Comparison of ENCODE assay signal across 8 mouse cellular contexts in the genomic region with DNA sequence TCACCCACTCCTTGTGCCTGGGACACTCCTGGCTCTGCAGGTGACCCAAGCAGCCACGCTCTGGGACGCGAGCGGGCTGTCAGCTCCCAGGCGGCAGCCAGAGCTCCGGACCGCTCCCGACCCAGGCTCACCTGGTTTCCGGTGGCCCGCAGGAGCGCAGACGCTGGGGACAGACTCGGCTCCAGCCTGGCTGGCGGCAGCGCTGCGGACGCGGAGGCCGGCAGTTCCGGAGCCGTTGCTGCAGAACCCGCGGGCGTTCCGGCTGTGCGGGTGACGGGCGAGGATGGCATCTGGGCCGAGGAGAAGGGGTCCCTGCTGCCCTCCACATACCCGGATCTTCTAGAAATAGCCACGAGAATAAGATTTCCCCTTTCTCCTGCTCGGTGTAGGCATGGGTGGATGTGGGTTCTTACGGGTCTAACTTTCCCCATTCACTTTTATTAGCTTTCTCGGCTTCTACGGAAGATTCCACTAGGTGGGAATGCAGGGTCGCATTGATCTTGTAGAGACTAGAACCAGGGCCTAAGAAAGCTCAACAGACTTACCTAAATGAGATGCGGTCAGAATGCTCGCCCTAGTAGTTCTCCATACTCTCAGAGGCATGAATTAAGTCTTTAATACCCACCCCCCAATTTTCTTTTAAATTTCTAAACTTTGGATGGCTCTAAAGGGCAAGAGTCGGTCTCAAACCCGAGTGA. TPM values are rescaled to one million over a fixed set of nuclear protein-coding genes. Genes with fewer than 3 reads are reported as not detected.
DNase-seq lines count a peak whose midpoint lies in the region; ATAC-seq and TF ChIP-seq lines count a peak whose summit lies in the region.

A gene (minus strand): TSS at position 648 of the 698 bp plus-strand sequence.

- H3K36me3 ChIP-seq in embryonic facial prominence, embryonic 14.5 days (ENCODE audit: control insufficient read depth, insufficient read depth, low read length): no peaks in the 10 kb centered on the region
- no peaks in the 10 kb centered on the region; the same call in 1 of the 2 replicates for H3K36me3 ChIP-seq in intestine, embryonic 14.5 days (ENCODE audit: control insufficient read depth, insufficient read depth, low read length)
- peaks cover 3% of the 10 kb centered on the region; the same call in 1 of the 2 replicates for H3K36me3 ChIP-seq in liver, postnatal 0 days (replicated peaks; ENCODE audit: insufficient read depth, low read length)

- 9% methylated on average over 40 of the region's 40 CpGs for WGBS in embryonic facial prominence, embryonic 14.5 days
- whole genome bisulfite sequencing in intestine, embryonic 14.5 days: 9% methylated on average over 40 of the region's 40 CpGs
- WGBS in liver, postnatal 0 days (ENCODE audit: insufficient replicate concordance): 6% methylated on average over 40 of the region's 40 CpGs

- peak within 1 kb of the TSS; percentile 80 for H3K4me3 ChIP-seq in left cerebral cortex, adult 2 months
- peak within 1 kb of the TSS; percentile 99 for H3K4me3 ChIP-seq in embryonic facial prominence, embryonic 14.5 days (ENCODE audit: low read depth, low read length)
- H3K4me3 ChIP-seq in intestine, embryonic 14.5 days (ENCODE audit: low read depth, low read length): peak within 1 kb of the TSS; percentile 99
- peak within 1 kb of the TSS; percentile 88 for H3K4me3 ChIP-seq in liver, postnatal 0 days (ENCODE audit: low read depth, low read length)

- peaks cover 19% of the 10 kb centered on the region for H3K4me1 ChIP-seq in embryonic facial prominence, embryonic 14.5 days (ENCODE audit: control insufficient read depth, insufficient read depth, low read length)
- peaks cover 22% of the 10 kb centered on the region for H3K4me1 ChIP-seq in intestine, embryonic 14.5 days (replicated peaks; ENCODE audit: control insufficient read depth, insufficient read depth, low read length)
- peaks cover 25% of the 10 kb centered on the region for H3K4me1 ChIP-seq in liver, postnatal 0 days (ENCODE audit: insufficient read depth)

- intact Hi-C loops in left cerebral cortex, adult 2 months (cut with DNase I): loop anchor here (2.0 to 5.0 kb wide), 5 partner anchors 48 to 185 kb away; a partner anchor contains a TSS
- intact Hi-C loops in left cerebral cortex, postnatal 4 days (cut with DNase I): loop anchor here (5.0 kb wide), 1 partner anchor 67 kb away; a partner anchor contains a TSS

- no peaks in the 10 kb centered on the region for H3K9me3 ChIP-seq in embryonic facial prominence, embryonic 14.5 days (ENCODE audit: control insufficient read depth, low read length)
- H3K9me3 ChIP-seq in intestine, embryonic 14.5 days (ENCODE audit: control insufficient read depth, low read length): no peaks in the 10 kb centered on the region
- no peaks in the 10 kb centered on the region for H3K9me3 ChIP-seq in liver, postnatal 0 days (ENCODE audit: low read length)

- ATAC-seq in embryonic facial prominence, embryonic 14.5 days (ENCODE audit: low read depth): no peak
- no peak for ATAC-seq in intestine, embryonic 14.5 days (replicated peaks; ENCODE audit: low FRiP score, low TSS enrichment, low read depth)
- ATAC-seq in liver, postnatal 0 days: no peak

- TF ChIP-seq CTCF in left cerebral cortex, adult 2 months (IDR thresholded peaks at IDR 0.05): no peak
- TF ChIP-seq CTCF in liver, postnatal 0 days (IDR thresholded peaks at IDR 0.05; ENCODE audit: low read depth): no peak

- H3K9ac ChIP-seq in embryonic facial prominence, embryonic 14.5 days (ENCODE audit: low read depth, low read length): peak within 1 kb of the TSS; percentile 69
- peak within 1 kb of the TSS; percentile 53 for H3K9ac ChIP-seq in intestine, embryonic 14.5 days (ENCODE audit: low read length)
- H3K9ac ChIP-seq in liver, postnatal 0 days (replicated peaks): peak within 1 kb of the TSS; percentile 78

- H3K27ac ChIP-seq in left cerebral cortex, adult 2 months: peak within 1 kb of the TSS; percentile 95
- no peak within 1 kb of the TSS; the same call in 1 of the 2 replicates for H3K27ac ChIP-seq in embryonic facial prominence, embryonic 14.5 days (replicated peaks; ENCODE audit: low read depth, low read length)
- H3K27ac ChIP-seq in intestine, embryonic 14.5 days (ENCODE audit: low read depth): peak within 1 kb of the TSS; percentile 95
- peak within 1 kb of the TSS; percentile 90 for H3K27ac ChIP-seq in liver, postnatal 0 days (ENCODE audit: low read depth)

- peak; percentile 40 to 68 for DNase-seq in left cerebral cortex, adult 2 months (ENCODE audit: extremely low spot score in 1 of 2, low spot score in 2 of 2)
- DNase-seq in left cerebral cortex, postnatal 4 days: no peak
- peak; percentile 32 for DNase-seq in adrenal gland, postnatal 25 days
- DNase-seq in embryonic facial prominence, embryonic 14.5 days (ENCODE audit: low spot score): no peak
- no peak for DNase-seq in intestine, embryonic 14.5 days (ENCODE audit: low spot score)
- DNase-seq in liver, postnatal 0 days: peak; percentile 60
- peak; percentile 46 to 82 for DNase-seq in spleen, postnatal 4 days (ENCODE audit: low spot score in 2 of 2)
- no peak for DNase-seq in gastrocnemius, adult 8-10 months (ENCODE audit: low spot score in 2 of 2)

- H3K4me2 ChIP-seq in embryonic facial prominence, embryonic 14.5 days (ENCODE audit: low read depth, low read length): peak within 1 kb of the TSS; percentile 80
- H3K4me2 ChIP-seq in intestine, embryonic 14.5 days (ENCODE audit: low read length): peak within 1 kb of the TSS; percentile 80
- H3K4me2 ChIP-seq in liver, postnatal 0 days (ENCODE audit: low read depth, low read length): peak within 1 kb of the TSS; percentile 83

- TF ChIP-seq EP300 in liver, postnatal 0 days (IDR thresholded peaks at IDR 0.05; ENCODE audit: low read depth): no peak

- peaks cover 10% of the 10 kb centered on the region; the same call in 1 of the 2 replicates for H3K27me3 ChIP-seq in embryonic facial prominence, embryonic 14.5 days (replicated peaks; ENCODE audit: control insufficient read depth, insufficient read depth, low read length)
- peaks cover 3% of the 10 kb centered on the region; the same call in 1 of the 2 replicates for H3K27me3 ChIP-seq in intestine, embryonic 14.5 days (replicated peaks; ENCODE audit: control insufficient read depth, insufficient read depth, low read length)
- no peaks in the 10 kb centered on the region for H3K27me3 ChIP-seq in liver, postnatal 0 days (ENCODE audit: insufficient read depth, low read length)

RNA-seq across cellular contexts. Expression of the gene that starts here (rescaled TPM):
- 1 to 10 TPM; 7.4 to 7.7 TPM for total RNA-seq in left cerebral cortex, adult 2 months (2021)
- total RNA-seq in left cerebral cortex, postnatal 4 days (2021): 10 to 100 TPM in 1 of 2 experiments, 1 to 10 TPM in 1; 6.2 to 10.4 TPM
- total RNA-seq in adrenal gland, postnatal 25 days (2021): 1.9 TPM in 1 of 2 replicates, not detected in the other
- polyA plus RNA-seq in embryonic facial prominence, embryonic 14.5 days (2014; fragmentation: Nextera tagmentation; extraction: Ambion mirVana): 0.58 and 0.90 TPM in 2 replicates
- polyA plus RNA-seq in intestine, embryonic 14.5 days (2014; fragmentation: Nextera tagmentation; extraction: Ambion mirVana): 0.35 and 0.55 TPM in 2 replicates
- 0.32 and 0.51 TPM in 2 replicates for polyA plus RNA-seq in liver, postnatal 0 days (2015; fragmentation: Nextera tagmentation; extraction: Ambion mirVana)
- under 1 TPM in 3 of 4 experiments, not detected in 1; 0.10 to 0.63 (median 0.46) TPM for total RNA-seq in gastrocnemius, adult 8-10 months (2022)

Comparison
In these comparisons a context has a peak if more than half of its experiments do, and no peak if none do; other contexts are left out.
1. DNase-seq: peak in left cerebral cortex, adult 2 months (2 of 2), adrenal gland, postnatal 25 days (single experiment) and spleen, postnatal 4 days (2 of 2); none in left cerebral cortex, postnatal 4 days (single experiment), embryonic facial prominence, embryonic 14.5 days (single experiment), intestine, embryonic 14.5 days (single experiment) and gastrocnemius, adult 8-10 months (0 of 2).
2. Peak in DNase-seq, H3K4me3 ChIP-seq, H3K27ac ChIP-seq, H3K9ac ChIP-seq and H3K4me2 ChIP-seq in liver, postnatal 0 days; RNA of the gene not detected or under 1 TPM.
3. Peak in every context shown above with its lines, with median percentiles within 50 percentile points of each other: H3K4me3 ChIP-seq, H3K4me2 ChIP-seq and H3K9ac ChIP-seq.